Mouse (Mus musculus) urinary bladder, postnatal 10 days (tissue): ENCODE data around the gene Ripor1.

Experiments used
- DNase-seq: peaks from one replicate; pipeline ENCODE4 v3.0.0; 2022; ENCODE audit warnings: low spot score

Ripor1 gene

DNA sequence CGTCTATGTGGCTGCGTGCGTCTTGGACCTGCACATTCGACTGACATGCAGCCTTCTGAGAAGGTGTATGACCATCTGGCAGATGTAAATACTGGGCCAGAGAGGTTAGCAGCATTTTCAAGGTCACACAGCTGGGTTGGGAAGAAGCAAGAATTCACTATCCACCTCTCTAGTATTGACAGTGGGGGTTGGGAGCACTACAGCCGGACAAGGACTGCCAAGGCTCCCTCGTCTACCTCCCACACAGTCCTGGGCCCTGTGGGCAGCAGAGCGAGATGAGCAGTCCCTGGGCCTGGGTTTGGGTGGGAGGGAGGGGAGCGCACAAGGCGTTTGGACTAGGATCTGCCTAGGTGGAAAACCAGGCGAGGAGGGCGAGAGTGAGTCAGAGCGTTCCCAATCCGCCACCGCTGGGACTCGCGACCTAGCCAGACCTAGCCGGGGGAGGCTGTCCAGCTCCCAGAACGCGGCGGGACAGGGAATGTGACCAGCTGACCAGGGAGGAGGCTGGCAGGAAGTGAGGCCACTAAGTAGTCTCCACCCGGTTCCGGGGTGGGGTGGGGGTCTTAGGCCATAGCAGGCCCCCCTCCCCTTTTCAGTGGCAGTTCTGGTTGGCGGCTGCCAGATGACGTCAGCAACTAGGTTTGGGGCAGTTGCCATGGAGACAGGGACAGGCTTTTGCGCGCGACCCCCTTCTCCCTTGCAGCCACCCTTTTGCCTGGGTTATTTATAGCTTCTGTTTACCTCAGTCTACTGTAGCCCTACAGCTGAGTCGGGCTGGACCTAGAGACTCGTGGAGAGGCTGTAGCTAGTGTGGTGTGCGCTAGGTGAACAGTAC lies 1.4 kb downstream of the Ripor1 start:
- no peak for DNase-seq

DNA sequence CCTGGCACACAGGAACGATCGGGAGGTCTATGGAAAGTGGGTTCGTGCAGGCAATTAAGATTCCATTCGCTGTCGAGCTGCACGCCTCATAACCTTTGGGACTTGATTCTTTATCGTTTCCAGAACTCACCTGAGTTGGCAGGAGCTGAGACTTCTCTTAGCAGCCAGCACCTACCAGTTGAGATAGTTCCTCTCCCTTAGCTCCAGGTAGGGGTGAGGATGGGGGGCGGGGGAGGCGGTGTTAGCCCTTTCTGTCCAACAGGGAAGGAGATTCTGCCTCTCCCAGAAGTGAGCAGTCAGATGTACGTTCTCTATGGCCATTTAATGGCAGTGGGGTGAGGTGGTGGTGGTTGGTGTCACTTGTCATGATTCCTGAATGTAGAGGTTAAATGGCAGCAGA lies 2.0 kb downstream of the Ripor1 start:
- no peak for DNase-seq

DNA sequence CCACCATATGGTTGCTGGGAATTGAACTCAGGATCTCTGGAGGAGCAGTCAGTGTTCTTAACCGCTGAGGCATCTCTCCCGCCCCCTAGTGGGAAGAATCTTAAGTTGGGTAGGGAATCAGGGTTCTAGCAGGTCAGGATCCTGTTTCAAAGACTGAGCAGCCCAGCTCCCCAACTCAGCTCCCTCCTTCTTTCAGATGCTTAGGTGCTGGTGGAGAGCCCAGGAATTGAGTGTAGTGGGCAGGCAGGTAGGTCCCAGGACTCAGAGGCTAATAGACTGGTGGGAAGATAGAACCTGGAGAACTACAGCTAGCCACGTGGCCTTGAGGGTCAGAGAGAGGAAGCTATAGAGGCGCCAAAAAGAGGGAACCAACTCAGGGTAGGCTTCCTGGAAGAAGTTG lies 2.6 kb downstream of the Ripor1 start:
- DNase-seq = no peak

DNA sequence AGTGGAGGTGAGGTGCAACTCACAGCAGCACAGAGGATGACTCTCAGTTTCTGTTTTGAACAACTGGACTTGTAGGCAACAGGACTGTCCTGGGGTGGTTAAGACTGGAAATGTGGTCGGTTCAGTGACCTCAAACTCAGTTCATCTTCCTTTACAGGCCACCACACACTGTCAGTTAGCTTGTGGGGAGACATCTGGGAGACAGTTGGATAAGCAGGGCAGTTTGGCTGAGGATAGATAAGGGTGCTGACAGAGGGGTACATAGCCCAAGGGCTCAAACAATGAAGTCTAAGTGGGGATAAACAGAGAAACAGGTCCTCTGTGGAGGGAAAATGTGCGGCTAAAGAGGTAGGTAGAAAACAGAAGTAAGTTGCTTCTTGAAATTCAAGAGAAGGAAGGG lies 4.3 kb downstream of the Ripor1 start:
- DNase-seq = no peak

DNA sequence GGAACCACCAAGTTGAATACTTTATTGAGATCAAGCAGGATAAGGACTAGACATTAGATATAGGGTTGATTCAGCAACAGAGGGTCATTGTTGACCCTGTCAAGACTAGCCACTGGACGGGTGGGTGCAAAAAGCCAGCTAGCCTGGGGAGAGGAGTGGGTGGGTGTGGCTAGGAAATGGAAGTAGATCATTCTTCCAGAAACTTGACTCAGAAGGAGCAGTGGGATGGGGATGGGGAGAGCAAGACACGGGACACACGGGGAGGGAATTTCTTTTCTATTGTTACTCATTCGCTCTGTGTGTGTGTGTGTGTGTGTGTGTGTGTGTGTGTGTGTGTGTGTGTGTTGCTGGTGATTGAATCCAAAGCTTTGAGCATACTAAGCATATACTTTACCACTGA lies 4.7 kb downstream of the Ripor1 start:
- no peak for DNase-seq

DNA sequence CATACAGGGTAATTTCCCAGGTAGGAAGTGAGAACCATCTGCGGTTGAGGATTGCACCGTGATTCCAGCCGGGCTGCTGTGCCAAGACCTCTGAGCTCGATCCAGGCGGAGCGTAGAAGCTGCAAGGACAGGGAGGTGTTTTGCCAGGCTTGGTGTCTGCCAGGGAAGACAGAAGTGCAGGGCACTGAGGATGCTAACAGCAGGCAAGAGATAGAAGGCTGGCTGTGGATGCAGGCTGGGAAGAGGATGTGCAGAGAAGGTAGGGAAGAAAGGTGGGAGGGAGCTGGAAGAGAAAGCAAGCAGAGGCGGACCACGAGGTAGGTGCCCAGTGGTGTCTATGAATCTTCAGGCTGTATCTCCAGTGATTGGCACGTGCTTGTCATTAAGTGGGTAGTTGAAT lies 6.8 kb downstream of the Ripor1 start:
- DNase-seq = no peak

DNA sequence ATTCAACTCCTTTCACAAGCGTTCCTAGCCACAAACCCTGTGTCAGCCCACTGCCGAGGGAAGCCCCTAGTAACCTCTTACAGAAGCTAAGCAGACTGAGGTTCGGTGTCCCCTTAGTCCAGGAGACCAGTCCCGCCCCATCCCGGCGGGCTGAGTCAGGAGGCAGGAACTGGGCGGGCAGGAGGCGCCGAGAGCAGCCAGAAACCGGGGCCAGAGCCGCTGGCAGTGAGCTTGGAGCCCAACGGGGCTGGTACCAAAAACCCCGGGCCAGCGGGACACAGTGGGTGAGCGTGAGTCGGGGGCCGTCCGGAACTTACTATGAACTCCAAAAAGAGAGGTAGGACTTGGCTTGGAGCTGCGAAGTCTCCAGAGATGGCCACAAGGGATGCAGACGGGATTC lies 8.0 kb downstream of the Ripor1 start:
- DNase-seq = no peak

DNA sequence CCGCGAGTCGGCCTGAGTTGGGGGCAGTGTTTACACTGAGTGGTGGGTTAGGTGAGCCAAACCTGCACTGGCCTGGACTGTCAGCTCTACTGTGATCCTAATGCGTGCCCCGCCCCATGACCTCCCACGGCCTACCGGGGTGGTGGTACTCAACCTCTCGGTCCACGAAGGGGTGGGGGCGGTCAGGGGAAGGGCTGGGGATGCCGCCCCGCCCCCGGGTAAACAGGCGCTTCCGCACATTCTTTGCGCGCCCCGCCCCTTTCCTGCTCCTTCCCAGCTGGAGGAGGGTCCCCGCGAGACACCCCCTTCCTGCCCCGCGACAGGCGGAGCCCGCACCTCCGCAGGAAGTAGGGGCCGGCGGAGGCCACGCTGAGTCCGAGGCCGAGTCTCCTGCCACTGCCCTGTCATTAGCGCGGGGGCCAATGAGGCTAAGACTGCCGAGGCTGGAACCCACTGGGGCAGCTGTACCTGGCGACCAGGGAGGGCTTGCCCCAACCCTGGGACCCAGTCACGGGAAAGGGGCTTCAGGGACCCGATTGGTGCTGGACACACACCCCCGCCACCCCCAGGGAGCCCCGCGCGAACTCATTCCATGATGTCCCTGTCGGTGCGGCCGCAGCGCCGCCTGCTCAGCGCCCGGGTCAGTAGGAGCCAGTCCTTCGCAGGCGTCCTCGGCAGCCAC lies 8.9 kb downstream of the Ripor1 start:
- no peak for DNase-seq

DNA sequence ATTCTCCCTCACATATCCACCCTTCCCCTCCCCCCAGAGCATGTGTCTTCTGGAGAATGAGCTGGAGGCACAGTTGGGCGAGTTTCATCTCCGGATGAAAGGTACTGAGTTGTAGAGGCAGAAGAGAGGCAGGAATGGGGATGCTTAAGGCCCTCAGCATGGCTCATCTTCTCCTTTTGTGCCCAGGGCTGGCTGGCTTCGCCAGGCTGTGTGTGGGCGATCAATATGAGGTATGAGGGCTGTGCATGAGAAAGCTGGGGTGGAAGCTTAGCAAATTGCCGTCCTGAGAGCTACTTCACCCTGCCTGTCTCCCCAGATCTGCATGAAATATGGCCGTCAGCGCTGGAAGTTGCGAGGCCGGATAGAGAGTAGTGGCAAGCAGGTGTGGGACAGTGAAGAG lies 10.9 kb downstream of the Ripor1 start:
- DNase-seq = no peak

DNA sequence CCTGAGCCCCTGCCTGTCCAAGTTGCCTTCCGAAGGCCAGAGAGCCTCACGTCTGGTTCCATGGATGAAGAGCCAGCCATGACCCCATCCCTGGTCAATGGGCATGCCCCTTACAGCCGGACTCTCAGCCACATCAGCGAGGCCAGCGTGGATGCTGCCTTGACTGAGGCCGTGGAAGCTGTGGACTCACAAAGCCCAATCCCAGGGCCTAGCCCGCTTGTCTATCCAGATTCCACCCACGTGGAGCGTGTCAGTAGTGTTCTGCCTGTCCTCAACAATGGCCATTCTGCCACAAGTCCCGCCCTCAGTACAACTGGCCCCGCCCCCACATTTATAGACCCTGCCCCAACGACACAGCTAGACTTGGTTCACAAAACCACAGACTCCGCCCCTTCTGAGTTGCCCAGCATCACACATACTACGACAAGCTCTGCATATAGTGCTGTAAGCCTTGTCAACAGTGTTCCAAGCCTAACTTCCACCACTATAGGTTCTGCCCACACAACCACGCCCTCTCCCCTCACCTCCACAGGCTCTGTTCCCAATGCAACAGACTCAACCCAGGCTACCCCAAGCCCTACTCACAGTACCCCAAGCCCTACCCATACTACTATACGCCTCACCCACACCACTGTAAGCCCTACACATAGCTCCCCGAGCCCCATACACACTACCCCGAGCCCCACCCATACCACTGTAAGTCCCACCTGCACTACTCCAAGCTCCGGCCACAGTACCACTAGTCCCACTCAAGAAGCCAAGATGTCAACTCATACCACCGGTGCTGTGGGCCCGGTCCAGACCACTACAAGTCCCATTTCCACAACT lies 12.6 kb downstream of the Ripor1 start:
- no peak for DNase-seq

DNA sequence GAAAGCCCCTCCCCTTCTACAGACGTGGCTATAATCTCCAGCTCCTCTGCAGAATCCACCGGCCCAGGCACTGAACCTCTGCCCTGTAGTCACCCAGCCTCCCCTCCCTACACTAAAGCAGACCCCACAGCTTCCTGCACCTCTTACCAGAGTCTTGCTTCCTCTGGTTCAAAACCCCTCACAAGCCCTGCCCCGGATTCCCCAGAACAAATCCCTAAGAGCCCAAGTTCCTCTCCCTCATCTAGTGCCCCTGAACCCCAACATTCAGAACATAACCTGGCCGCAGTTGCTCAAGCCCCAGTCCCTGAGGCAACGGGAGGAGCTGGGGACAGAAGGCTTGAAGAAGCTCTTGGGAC lies 13.2 kb downstream of the Ripor1 start:
- no peak for DNase-seq

DNA sequence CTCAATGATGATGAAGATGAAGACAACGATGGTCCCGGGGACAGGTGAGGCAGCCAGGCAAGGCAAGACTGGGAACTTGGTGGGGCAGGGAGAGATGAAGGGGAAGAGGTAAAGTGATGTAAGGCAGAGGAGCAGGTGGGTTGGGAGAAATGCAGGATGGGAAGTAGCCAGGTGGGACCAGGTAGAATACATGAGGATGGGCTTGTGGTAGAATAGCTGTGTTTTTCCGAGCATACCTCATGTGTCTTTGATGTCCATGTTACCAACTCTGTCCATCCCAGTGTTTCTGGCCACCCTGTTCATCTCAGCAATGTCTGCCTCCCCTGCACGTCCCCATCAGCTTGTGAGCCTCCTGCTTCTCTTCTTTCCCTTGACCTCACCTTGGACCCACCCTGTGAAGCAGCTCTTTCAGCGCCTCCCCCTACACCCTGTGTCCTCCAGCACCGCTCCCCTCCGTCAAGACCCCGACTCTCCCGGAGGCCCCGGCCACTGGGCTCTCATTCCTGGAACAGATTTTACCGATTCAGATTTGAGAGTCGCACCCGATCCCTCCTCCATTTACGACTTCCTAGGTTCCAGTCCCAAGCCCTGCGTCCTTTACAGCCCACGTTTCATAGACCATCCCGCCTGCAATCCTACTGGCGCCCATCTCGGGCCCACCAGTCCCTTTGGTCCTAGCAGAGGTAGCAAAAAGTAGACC lies 14.0 kb downstream of the Ripor1 start:
- no peak for DNase-seq

DNA sequence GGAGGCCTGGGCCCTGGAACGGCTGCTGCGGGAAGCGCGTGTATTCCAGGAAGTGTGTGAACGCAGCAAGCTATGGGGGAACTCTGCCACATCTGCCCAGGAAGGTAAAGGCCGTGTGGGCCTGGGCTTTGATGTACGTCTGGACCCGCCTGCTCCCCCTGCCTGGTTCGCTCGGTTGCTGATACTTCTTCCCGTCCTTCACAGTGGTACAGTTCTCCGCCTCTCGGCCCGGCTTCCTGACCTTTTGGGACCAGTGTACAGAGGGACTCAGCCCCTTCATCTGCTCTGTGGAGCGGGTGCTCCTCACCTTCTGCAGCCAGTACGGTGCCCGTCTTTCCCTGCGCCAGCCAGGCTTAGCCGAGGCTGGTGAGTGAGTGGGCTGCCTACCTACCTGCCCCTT lies 15.2 kb downstream of the Ripor1 start:
- DNase-seq = no peak

DNA sequence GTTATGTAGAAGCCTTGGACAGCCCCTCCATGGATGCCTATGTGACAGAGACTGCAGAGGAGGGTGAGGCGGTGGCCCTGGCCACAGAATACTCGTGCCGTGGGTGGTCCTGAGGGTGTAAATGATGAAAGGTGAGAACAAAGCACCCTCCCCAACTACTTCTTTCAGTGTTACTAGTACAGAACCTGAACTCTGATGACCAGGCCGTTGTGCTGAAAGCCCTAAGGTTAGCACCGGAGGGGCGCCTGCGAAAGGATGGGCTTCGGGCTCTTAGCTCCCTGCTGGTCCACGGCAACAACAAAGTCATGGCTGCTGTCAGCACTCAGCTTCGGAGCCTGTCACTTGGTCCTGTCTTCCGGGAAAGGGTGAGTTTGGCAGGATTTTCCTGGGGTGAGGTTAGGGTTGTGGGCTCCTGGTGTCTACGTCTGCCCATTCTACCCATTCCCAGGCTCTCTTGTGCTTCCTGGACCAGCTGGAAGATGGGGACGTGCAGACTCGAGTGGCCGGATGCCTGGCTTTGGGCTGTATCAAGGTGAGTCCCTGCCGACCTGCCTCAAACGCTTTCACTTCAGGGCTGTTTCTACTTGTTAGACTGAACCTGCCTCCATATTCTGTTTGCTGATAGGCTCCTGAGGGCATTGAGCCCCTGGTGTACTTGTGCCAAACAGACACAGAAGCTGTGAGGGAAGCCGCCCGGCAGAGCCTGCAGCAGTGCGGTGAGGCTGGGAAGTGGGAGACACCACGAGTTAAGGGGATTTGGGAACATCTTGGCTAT lies 16.1 kb downstream of the Ripor1 start:
- DNase-seq = no peak

DNA sequence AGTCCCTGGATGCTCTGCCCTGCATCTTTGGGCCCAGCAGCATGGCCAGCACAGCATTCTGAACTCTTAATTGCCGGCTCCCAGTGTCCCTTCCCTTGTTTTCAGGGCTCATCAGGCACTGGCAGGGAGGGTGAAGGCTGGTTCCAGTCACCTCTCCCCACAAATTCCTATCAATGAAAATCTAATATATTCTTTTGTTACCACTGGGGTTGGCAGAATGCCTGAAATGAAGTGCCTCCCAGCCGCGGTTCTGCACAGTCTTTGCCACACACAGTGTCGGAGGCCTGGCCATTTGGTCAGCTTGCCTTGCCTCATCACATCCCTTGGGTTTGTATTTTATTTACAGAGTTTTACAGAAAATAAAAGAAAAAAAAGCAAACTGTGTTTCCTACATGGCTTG lies 16.8 kb downstream of the Ripor1 start:
- no peak for DNase-seq

DNA sequence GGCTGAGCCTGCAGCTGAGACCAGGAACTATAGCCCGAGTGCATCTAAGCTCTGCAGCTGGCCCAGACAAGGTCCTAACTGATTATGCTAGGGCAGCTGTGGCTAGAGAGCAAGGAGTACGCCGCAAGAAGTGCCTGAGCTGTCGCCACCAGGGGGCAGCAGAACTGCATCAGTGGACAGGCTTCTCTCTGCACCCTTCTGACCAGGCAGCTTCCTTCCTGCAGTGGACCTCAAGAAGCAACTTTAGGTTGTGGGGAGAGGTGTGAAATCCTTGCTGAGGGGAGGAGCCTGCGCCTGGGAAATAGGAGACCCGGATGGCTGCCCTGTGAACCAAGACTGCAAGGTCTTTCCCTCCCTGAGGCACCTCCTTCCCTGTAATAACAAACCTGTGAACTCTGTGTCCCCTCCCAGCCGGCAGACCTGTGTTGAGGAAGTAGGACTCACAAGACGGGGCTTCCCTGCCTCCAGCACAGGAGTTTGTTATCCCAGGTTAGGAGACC lies 17.4 kb downstream of the Ripor1 start:
- DNase-seq = peak; percentile 78

DNA sequence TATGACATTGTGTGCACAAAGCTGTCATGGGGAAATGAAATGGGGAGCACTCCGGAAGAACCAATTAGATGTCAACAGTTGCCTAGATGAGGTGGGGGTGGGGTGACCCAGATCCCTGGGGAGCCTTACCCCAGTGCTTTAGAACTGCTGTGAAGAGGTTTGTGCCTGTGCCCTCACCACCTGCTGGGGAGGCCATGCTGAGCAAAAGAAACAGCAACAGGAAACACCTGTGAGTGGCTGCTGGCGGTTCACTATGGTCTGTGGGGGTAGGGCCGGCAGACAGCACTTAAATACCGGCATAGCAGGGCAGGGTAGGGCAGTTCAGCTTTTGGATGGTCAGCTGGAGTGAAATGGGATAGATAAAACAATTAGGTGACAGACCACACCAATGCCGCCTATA lies 18.1 kb downstream of the Ripor1 start:
- no peak for DNase-seq

DNA sequence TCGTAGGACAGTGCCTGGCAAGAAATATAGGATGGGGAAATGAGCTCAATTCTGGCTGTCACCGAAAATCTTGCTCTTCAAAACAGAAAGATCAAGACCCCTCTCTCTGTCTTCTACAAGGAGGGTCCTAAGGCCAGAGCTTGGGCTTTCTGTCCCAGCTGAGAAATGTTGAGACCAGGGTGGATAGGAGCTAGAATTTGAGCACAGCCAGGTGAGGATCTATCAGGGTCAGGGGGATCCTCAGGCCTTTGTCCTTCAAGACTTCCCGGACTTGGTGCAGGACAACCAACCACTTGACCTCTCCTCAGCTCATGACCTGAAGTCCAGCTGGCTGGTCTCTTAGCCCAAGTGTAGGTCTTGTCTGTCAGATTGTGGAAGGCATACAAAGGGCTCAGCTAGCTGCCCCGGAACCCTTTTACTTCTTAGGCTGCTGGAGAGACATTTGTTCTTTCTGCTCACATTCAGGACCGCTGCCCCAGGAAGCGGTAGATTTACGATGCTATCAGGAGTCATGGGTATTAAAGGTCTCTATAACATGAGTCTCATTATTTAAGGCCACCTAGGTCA lies 18.7 kb downstream of the Ripor1 start:
- no peak for DNase-seq

DNA sequence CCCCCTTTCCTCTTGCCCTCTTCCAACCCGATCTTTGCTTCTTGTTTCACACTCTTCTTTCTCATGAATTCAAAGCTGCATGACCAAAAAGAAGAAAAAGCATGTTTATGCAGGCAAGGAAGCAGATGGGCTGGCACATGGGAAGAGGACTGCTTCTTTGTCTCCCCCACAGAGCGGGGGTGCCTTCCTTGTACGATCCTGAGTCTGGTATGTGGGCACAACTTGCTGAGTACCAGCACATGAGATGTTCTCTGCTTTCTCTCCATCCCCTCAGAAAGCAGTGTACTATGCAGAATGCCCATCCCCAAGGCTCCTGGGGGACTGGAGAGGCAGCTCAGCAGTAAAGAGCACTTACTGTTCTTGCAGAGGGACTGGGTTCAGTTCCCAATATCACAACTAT lies 19.3 kb downstream of the Ripor1 start:
- DNase-seq = no peak

DNA sequence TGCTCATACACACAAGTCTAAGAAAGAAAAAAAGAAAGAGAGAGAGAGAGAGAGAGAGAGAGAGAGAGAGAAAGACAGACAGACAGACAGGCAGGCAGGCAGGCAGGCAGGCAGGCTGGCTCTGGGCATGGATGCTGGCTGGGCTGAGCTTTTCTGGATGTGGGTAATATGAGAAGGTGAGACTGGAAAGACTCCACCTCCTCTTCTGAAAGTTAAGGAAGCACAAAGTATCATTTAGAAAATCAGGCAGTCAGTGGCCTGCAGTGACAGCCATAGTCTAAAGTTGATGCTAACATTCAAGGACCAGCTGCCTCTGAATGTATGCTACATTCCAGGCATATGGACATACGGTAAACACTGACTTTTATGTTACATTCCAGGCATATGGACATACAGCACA lies 19.8 kb downstream of the Ripor1 start:
- DNase-seq = no peak

DNA sequence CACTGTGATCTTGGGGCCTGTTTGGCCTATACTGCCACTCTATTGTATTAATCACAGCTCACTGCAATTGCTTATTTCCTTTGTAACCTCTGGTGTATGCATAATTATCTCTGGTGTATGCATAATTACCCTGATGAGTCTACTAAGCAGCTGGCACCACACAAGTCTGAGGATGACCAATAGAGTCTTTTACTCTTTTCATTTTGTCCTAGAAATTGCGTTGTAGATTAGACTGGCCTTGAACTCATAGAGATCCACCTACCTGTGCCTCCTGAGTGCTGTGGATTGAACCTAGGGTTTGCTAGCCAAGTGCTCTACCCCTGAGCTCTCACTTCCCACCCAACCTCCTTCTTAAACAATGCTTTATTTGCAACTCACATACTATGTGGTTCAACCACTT lies 21.0 kb downstream of the Ripor1 start:
- no peak for DNase-seq
